Mouse (Mus musculus) brain, adult 2 months (tissue): ENCODE results near the gene Slc25a10.
A peak's percentile ranks its signal among the peaks of the same experiment; 100 is the strongest.
"Not testable (repeated sequence)": the region's sequence is repeated elsewhere in the genome, so short reads cannot be mapped to it uniquely, and the experiment has no call there.

ENCODE experiments used
- DNase-seq: peaks from one replicate; pipeline ENCODE4 v3.0.0; 2011; ENCODE audit warnings: low read depth, low spot score

Slc25a10 gene

DNA sequence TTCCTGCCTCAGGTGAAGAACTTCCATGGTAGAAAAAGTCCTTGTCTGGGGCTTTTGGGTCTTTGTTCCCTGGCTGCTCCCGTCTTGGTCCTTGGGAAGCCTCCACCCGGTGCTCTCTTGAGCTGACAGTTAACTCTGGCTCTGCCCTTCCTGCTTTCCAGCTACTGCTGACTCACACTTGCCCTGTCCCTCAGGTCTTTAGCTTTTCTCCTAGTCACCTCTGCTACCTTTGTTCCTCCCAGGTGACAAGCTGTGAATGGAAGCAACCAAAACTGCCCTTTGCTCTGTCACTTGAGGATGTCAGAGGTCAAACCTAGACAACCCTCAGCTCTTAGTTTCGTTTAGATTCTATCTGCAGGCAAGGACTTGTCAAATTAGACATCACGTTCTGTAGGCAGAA lies 18.3 kb downstream of the Slc25a10 start:
- DNase-seq = no peak

DNA sequence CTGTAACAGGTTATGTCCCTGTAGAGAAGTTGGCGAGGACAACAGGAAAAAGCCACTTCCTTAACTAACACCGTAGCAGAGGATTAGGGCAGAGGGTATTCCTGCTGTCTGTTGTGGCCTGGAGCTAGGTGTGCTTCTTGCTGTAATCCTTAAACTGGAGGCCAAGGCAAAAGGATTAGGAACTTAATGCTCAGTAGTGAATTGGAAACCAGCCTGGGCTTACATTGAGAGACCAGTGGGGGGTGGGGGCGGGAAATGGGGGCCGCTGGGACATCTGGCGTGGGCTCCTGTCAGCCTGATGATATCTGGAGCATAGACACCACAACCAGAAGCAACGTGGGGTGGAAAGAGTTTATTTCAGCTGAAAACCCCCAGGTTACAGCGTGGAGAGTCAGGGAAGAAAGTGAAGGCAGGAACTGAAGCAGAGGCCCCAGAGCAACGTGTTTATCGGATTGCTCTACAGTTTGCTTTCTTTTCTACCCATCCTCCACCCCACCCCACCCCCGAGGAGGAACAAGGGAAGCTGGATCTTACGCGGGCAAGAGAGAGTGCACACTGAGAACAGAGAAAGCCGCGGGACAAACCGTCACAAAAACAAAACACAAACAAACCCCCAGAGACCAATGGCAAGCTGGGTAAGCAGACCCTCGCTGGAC lies 18.9 kb downstream of the Slc25a10 start:
- no peak for DNase-seq

DNA sequence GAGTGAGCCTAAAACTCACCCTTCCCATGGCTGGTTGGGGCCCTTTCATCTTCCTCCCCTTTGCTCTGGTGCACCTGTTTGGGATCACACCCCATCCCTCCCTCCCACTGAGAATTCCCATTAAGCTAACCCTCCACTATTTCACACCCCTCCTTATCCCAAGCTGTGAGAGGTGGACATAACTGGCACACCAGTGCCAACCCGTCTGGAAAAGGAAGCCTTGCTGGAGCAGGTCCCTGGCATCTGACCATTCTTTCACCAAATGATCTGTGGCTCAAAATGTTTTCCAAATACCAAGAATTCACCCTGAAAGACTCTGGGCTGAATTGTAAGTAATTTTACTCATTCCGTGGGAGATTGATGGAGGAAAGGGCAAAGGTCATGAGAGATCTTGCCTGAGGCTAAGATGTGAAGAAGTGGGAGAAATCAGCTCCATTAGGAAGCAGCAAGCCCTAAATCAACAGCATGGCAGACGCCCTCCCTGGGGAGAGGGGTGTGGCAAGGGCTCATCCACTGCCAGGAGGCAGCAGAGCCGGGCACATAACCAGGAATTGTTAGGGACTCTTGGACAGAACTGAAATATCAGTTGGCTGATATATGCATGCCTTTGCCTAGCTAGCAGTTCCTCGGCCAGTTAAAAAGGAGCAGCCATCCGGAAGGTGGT lies 21.3 kb downstream of the Slc25a10 start:
- peak; percentile 86 for DNase-seq

DNA sequence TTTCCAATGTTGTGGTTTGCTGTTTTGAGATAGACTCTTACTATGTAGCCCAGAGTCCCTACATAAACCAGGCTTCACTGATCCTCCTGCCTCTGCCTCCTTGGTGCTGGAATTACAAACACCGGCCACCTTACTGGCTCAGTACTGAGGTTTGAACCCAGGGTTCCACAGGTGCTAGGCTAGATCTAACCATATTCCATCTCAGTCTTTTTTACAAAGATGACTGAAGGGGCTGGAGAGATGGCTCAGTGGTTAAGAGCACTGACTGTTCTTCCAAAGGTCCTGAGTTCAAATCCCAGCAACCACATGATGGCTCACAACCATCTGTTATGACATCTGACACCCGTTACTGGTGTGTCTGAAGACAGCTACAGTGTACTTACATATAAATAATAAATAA lies 22.6 kb downstream of the Slc25a10 start:
- DNase-seq = not testable (repeated sequence)

DNA sequence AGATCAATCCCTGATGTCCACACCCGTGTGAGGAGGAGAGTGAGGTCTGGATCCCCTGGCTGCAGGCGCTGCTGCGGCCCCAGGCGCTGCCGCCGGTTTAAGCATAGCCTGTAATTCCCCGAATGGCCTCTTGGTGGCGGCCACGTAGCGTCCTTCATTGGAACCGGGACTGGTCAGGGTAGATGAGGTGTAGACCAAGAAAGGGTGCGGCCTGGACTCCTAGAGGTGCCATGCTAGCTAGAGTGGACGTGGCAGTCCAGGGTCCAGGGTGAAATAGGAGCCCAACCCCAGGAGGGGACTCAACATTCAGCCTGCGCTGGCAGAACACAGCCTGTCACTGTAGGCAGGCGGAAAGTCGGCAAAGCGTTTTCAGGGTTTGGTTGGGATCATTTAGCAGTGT lies 24.0 kb downstream of the Slc25a10 start:
- peak; percentile 88 for DNase-seq

DNA sequence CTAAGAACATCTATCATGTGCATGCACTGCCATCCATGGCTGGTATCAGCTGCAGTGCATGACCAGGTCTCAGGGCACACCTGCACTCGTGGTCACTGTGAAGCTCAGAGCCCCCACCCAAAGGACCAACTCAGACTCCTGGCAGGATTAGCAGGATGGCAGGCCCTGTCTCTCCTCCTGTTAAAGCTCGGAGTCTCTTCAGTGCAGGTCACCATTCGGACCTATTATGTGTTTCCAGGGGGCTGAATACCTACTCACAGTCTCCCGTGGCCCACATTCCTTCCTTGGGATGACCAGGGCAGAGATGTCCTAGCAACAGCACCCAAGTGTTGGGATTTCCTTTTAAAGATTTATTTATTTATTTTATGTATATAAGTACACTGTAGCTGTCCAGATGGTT lies 25.5 kb downstream of the Slc25a10 start:
- no peak for DNase-seq

DNA sequence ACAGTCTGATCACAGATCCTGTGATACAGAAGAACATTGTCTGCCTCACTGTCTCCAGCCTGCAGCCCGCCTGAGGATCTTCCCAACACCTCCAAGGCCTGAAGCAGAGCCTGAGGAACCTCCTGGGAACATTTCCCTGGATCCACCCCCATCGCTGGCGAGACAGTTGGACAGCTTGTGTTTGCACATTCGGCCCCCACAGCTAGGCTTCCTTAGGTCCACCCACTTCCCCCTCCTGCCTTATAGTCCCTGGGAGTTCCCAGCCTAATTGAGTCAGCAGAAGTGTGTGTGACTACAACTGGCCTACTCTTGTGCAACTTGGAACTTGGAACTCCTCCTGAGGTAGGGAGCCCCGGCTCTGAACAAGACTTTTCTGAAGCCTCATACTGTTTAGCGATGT lies 26.4 kb downstream of the Slc25a10 start:
- peak; percentile 95 for DNase-seq

DNA sequence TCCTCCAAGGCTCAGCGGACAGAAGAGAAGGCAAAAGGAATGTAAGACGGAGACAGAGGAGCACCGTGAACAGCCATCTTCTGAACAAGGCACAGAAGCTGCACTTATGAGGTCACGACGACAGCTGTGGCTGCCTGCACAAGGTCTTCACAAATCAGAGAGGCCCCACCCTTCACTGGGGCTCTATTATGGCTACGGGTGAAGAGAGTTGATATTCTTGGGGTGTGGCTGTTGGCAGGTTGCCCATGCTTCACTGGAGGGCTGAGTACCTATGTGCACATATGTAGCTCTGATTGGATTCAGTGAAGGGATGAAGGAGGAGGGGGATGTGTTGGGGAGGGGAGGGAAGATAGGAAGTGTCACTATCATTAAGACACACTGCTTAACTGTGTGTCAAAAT lies 26.9 kb downstream of the Slc25a10 start:
- no peak for DNase-seq

DNA sequence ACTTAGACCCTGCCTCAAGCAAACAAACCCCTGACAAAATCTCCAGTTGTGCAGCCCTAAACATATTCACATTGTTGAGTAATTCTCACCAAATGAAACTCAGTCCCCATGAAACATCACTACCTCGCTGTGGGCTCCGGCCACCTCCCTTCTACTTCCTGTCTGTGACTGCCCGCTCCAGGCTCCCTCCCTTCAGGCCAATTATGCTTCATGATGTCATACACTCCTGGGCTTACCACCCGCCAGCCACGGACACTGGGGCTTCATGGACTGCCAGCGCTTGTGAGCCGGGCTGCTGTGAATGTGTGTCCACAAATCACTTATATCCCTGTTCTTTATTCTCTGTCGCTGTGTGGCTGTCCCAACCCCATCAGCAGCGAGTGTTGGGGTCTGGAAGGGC lies 28.1 kb downstream of the Slc25a10 start:
- DNase-seq = peak; percentile 28

DNA sequence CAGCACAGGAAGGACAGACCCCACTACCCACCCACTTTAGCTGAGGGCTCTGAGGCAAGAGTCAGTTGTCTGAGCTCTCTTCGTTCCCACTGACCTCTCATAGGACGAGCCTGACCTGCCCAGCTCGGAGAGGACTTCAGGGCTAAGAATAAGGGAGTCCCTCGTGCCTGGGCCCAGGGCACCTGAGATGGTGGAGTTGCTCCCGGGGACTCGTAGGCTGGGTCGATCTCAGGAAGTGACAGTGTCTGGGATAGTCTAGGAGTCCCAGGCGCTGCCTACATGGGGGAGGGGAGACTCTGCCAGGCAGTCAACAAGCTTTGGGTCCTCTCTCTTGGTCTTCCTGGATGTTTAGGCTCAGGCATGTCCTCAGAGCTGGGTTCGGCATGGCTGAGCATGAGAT lies 28.9 kb downstream of the Slc25a10 start:
- DNase-seq = no peak

DNA sequence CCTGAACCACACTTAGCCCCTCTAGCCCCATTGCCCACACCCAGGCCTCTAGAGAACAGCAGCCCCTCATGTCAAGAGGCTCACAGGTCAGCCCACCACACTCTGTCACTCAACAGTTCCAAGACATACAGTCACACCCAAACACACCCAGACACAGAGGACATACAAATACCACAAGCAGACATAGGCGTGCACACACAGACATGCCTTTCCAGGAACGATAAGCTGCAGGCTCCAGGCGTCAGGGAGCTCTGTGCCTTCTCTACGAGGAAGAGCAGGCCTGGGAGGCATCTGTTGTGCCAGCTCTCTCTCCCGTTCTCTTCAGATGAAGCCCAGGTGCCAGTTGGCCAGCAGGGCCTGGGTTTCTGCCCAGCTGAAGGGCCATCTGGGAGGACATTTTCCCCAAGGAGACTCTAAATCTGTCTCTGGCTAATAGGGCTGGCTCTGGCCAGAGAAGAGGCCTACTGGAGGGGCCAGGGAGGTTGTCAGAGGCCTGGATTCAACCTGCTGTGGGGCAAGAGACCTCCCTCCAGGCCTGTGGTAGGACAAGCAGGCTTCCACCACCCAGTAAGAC lies 29.4 kb downstream of the Slc25a10 start:
- peak; percentile 97 for DNase-seq

DNA sequence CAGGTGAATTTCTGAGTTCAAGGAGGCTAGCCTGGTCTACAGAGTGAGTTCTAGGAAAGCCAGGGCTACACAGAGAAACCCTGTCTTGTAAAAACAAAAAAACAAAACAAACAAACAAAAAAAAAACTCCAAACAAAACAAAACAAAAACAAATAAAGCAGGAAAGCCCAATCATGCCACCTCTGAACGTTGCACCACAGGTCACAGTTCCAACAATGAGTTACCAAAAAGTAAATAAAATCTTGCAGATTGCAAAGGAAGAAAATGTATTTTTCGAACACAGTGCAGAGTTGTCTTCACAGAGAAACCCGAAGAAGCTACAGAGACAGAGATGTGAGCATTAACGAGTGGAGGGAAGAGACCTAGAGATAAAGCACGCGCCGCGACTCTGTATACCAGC lies 30.9 kb downstream of the Slc25a10 start:
- no peak for DNase-seq

DNA sequence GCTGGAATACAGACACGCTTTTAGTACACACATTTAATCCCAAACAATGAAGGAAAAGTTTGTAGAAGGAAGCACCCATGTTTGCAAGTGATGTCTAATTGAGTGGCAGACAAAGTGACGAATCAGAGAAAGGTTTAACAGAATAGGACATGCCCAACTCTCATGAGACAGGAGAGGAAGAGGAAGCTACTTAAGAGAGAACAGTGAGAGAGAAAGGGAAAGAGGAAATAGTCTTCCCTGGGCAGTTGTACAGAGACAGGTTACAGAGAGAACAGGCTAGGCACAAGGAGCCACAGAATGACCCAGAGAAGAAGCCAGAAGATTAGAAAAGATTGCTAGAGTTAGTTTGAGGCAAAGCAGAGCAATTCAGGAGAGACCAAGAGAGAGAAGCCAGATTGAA lies 34.3 kb downstream of the Slc25a10 start:
- DNase-seq = no peak

DNA sequence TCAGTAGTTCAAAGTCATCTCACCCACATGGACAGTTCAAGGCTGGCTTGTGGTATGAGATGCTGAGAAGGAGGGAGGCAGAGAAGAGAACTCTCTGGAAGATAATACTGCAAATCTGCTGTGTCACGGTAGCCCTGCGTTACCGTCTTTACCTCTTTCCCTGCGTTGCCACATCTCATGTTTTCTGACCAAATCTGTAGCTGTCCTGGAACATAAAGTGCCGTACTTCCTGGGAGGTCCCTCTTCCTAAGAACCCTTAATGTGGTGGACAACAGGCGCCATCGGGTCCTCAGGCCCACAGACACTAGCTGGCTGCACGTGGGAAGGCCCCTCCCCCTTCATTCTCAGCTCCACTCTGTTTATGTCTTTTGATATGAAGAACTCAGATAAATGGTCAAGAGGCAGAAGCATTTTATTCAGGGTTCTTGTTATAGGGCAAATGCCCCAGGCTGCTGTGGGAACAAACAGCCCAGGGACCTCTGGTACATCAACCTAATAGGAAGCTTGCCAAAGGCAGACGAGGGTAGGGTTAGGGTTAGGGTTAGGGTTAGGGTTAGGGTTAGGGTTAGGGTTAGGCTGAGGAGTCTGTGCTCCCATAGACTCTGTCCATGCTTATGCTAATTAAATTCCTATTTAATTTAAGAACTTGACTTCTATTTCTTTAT lies 36.2 kb downstream of the Slc25a10 start:
- DNase-seq = no peak

DNA sequence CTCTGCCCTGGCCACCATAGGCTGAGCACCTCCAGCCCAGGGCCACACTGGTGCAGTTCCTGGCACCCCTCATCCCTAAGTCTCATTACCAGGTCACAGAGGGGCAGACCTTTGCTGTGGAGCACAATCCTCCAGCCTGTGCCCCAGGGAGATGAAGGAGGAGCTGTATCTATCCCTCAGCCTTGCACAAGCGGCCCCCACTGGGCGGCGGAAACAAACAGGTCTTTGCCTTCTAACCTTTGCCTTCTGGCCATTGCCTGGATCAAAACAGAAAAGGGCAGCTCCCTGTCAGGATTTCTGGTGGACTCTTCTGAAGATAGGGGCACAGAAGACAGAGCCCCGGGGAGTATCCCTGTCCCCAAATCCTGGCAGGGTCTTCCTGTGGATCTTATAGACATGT lies 37.3 kb downstream of the Slc25a10 start:
- no peak for DNase-seq

DNA sequence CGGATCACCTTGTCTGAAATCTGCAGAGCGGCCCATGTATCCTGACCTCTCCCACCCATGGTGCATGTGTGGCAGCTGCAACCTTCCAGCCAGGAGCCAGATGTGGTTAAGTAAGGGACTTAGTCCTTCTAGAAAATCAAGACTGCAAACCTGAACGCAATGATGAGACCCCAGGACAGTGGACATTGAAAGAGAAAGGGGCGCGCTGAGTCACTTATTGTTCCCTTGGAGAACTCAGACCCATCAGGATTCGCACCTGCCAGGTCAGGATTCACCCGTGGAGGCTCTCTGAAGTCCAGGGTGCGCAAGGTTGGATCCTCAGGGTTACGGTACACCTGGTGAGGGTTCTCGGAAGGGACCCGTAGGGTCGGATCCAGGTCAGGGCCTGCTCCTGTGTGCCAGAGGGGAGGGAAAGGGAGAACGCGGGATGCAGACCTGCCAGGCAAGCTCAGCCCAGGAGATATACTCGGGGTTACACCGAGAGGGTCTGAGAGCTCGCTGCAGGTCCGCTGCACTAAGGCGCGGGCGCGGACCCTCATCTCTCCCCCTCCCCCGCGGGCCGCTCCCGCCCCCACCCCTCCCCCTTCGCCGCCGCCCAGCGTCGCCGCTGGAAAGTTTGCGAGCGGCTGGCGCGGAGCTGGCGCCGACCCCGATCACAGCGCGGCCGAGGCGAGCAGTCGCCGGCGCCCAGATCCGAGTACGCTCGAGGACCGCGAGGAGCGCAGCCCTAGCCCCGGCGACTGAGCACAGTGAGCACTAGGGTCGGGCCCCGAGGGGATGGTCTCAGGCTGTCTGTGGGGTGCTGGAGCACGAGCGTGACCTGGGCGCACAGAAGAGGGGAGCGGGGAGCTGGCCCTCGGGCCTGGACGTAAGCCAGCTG lies 38.7 kb downstream of the Slc25a10 start, which contains the start of gene Gcgr:
Gene Gcgr (plus strand): TSS at position 615 of the 880 bp plus-strand sequence.
- no peak for DNase-seq

DNA sequence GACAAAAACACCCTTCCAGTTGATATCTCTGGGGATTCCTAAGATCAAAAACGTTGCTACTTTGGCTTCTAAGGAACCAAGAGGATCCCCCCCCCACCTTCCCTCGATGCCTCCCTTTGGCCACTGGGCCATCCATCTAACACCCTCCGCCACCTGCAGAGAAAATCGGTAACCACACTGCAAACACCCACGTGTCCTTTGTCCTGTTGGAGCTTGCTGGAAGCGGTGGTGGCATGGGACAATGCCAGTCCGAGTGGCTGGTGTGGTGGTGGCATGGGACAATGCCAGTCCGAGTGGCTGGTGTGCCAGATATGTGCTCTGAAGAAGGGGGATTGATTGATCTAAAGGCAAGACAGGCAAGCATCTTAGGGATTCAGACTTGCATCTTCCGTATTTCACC lies 40.0 kb downstream of the Slc25a10 start:
- DNase-seq = no peak

DNA sequence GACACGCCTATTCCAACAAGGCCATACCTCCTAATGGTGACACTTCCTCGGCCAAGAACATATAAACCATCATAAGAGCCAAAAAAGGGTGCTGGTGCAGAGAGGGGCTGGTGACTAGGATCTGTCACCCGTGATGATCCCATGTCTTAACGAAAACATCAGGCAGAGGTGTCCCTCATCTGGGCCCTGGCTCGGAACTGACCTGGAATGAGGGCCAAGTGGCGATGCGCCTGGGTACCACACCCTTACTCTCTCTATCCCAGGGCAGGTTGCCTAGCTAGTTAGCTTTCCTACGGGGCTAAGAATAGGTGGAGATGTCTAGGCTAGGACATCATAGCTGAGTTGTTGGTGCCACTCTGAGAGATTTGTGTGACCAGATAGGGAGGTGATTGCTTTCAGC lies 42.5 kb downstream of the Slc25a10 start:
- DNase-seq = no peak

DNA sequence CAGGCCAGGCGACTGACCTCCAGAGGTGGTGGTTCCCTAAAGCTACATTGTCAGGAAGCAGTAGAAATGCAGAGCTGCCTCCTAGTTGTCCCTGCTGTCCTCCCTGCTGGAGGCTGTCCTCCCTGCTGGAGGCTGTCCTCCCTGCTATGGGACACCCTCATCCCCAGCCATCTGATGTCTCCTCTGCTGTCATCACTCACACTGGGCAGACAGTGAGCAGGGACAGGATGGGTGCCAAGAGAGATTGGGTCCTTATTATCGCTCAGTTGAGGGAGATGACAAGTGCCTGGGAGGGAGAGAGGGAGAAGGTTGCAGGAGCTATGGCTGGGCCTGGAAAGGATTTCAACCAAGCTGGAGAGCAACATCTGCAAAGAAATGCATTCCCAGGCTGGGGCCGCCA lies 43.5 kb downstream of the Slc25a10 start:
- DNase-seq = no peak

DNA sequence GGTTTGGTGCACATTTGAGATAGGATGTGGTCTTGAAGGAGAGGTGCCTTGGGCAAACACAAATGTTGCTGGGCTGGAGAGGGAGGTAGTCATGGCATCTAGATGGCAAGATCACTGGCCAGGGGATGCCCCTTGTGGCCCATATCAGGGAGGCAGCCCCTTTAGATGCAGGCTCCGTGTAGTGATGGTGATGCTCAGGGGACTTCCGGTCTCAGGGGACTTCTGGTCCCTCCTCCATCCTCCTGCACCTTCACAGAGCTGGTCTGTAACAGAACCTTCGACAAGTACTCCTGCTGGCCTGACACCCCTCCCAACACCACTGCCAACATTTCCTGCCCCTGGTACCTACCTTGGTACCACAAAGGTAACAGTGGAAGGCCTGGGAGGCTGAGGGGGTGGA lies 44.2 kb downstream of the Slc25a10 start:
- no peak for DNase-seq

DNA sequence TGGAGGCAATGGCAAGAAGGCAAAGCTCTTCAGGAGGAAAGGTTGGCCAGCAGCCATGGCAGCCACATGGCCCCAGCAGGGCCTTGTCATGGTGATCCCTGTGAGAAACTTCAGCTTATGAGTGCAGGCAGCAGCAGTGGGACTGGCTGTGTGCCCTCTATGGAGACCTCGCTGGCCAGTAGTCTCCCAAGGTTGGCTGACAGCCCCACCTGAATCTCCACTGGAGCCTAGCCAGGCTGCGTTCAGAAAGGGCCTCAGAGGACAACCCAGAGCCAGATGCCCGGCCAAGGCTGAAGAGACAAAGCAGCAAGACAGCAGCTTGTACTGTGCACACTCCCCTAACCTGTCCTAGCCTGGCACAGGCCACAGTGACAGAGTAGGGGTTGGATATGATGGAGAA lies 46.8 kb downstream of the Slc25a10 start:
- peak; percentile 87 for DNase-seq

DNA sequence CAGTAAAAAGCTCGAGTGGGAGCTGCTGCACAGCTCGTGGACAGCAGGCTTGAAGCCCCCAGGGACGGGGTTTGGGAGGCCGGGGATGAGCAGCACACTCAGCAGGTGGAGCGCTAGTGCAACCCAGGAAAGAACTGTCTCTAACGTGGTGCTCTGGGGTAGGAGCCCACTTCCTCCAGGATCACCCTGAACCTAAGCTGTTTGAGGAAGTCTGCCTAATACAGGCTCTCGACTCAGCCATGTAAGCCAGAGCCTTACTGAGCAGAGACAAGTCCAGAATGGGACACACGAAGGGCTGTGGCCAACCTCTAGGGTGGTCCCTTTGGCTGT lies 47.3 kb downstream of the Slc25a10 start:
- DNase-seq = no peak
